Mouse (Mus musculus): ENCODE data around the gene Olfr1415.
A peak's percentile ranks its signal among the peaks of the same experiment; 100 is the strongest.
"Not testable (repeated sequence)": the region's sequence is repeated elsewhere in the genome, so short reads cannot be mapped to it uniquely, and the experiment has no call there.

Gene Olfr1415

DNA sequence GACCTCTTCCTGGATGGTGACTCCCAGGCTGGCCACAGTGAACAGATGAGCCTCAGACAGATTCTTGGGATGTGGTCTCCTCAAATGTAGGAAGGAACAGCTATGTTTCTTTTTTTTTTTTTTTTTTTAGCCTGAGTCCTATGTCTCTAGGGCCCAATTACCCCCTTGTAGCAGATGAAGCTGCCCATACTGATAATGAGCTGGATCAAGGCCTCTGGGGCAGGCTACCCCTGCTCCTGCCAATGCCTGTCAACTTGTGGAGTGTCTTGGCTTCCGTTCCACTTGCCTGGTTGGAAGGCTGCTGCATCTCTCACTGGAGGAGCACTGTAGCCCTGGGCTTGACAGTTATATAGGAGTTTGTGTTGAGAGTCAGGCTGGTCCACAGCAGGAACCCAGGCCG lies at the start of gene Olfr1415:
Gene Olfr1415, minus strand, starts transcription at position 101 of the 400 bp plus-strand sequence.
- no peak for DNase-seq (ENCODE audit: extremely low read depth, low read depth)

DNA sequence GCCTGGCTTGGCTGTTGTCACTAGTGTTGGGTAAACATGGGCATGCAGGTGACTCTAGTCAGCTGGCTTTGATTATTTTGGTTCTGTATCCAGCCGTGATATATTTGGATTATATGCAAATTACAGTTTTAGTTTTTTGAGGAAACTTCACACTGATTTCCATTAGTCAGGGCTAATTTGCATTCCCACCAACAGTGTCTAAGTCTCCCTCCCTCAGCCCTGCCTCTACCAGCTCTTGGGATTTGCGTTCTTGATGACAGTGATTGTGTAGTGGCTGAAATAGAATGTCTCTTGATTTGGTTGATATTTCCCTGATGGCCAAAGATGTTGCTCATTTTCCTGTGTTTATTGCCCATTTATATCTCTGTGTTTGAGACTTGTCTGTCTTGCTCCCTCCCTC lies 43.2 kb upstream of the Olfr1415 start:
- no peak for DNase-seq (ENCODE audit: extremely low read depth, low read depth)

DNA sequence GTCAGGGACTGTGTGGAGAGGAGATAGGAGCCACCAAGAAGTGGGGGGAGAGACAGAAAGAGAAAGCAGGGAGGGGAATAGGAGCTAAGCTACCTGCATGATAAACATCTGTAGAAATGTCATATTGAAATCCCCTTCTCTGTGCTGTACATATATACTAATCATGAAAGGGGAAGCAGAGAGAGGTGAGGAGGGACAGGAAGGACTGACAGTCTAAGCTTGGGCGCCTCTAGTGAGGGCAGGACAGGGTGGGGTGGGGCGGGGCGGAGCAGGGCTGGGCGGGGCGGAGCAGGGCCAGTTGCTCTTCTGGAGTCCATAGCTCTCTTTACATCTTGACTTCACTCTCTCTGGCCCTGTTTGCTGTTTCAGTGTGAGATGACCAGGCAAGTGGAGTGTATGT lies 41.1 kb upstream of the Olfr1415 start:
- DNase-seq (ENCODE audit: extremely low read depth, low read depth): no peak

DNA sequence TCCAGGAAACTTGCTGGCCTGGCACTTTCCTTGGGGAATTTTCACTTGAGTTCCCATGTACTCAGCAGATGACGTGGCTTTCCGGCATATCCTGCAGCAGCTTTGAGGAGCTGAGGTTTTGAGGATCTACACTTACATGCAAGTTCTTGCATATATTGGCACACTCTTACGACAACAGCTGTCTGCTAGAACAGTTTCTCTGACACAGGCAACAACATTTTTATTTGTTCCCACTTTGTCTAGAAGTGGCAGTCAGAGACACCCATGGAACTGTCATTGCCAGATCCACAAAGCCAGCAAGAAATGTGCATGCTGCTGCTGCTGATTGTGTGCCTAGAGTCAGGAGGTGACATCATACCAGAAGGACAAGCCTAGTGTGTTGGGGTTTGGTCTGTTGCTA lies 27.9 kb upstream of the Olfr1415 start:
- no peak for DNase-seq (ENCODE audit: extremely low read depth, low read depth)

DNA sequence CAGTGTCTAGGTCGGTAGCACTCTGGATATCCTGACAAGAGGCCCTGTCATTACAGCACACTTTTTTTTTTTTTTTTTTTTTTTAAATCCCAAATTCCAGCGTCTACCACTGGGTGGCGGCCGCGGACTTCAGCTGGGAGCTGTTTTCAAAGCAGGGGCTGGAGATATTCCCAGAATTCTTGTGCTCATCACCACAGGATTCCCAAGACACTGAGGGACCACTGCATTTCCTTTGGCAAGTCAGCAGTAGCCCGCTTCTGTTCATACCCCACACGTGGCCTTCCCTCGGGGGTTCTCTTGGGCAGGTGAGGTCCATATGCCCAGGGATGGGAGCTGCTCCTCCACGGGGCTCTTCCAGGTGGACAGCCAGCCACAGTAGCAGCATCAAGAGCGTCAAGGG lies 25.5 kb upstream of the Olfr1415 start:
- no peak for DNase-seq (ENCODE audit: extremely low read depth, low read depth)

DNA sequence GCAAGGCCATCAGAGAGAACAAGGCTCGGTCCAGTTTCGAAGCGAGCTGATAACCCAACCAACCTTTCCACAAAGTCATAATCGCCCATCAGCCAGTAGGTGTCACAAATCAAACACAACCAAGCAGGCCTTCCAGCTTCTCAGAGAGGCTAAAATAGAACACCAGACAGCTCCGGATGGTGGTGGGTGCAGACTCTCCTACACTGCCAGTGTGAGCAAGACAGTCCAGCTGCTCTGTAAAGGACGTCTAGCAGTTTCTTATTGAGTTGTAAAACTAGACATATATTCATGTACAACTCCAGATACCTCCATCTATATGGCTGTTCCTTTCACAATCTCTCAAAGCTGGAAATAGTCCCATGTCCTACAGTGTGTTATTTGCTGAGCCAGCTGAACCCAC lies 23.1 kb upstream of the Olfr1415 start:
- DNase-seq (ENCODE audit: extremely low read depth, low read depth): no peak

DNA sequence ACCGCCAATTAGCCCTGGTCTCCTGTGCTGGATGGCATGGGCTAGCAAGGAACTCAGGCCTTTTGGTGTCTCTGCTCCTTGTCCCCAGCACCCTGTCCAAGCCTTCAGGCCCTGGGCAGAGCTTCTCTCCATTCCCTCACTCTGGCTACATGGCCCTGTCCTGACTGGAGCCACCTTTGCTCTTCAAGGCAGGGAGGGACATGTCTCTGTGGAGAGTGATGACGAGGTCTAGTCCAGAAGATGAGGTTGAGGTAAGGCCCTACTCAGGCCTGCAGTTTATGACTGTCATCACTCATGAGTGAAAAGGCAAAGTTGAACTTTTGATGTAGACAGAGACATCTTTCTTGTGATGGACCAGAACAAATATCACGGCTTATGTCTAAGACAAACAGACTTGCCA lies 22.7 kb upstream of the Olfr1415 start, which contains the start of gene Olfr1414:
Gene Olfr1414, minus strand, starts transcription at position 101 of the 400 bp plus-strand sequence.
- DNase-seq (ENCODE audit: extremely low read depth, low read depth): no peak

DNA sequence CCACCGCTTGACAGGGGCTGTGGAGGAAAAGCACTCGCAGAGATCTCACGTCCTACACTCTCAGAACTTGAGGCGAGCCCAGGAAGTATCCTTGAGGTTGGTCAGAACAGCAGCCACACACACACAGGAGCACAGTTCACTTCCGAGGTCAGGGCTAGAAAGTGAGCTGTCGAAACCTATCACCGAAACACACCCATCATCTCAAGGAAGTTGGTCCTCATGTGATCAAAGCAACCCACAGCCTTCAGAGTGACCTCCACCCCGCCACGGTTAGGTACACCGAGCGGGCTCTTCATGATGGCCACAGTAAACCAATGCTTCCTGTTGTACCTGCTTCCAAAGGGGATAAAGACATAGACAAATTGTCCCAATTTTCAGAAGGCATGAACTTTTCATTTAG lies 19.5 kb upstream of the Olfr1415 start:
- DNase-seq (ENCODE audit: extremely low read depth, low read depth): no peak

DNA sequence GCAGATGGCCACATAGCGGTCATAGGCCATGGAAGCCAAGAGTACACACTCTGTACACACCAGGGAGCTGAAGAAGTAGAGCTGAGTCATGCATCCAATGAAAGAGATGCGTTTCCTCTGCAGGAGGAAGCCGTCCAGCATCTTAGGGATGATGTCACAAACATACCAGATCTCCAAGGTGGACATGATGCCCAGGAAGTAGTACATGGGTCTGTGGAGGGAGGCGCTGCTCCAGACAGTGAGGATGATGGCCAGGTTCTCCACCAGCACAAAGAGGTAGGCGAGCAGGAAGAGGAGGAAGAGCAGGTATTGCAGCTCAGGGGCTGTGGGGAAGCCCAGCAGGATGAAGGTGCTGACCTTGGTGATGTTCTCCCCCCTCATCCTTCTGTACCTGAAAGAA lies 15.7 kb upstream of the Olfr1415 start:
- not testable (repeated sequence) for DNase-seq (ENCODE audit: extremely low read depth, low read depth)

DNA sequence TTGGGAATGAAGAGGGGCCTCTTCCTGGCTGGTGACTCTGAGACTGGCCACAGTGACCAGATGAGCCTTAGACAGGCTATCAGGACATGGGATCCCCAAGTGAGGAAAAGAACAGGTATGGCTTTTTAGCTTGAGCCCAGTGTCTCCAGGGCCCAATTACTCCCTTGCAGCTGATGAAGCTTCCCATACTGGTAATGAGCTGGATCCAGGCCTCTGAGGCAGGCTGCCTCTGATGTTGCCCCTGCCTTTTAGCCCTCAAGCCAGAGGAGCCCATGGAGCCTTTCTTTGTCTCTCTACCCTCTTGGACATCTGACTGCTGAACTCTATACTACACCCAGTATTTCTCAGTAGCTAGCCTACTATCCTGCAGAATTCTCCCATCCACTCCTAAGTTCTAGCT lies 10.9 kb downstream of the Olfr1415 start, which contains the start of gene Olfr1416:
Gene Olfr1416, minus strand, starts transcription at position 101 of the 400 bp plus-strand sequence.
- DNase-seq (ENCODE audit: extremely low read depth, low read depth): no peak

DNA sequence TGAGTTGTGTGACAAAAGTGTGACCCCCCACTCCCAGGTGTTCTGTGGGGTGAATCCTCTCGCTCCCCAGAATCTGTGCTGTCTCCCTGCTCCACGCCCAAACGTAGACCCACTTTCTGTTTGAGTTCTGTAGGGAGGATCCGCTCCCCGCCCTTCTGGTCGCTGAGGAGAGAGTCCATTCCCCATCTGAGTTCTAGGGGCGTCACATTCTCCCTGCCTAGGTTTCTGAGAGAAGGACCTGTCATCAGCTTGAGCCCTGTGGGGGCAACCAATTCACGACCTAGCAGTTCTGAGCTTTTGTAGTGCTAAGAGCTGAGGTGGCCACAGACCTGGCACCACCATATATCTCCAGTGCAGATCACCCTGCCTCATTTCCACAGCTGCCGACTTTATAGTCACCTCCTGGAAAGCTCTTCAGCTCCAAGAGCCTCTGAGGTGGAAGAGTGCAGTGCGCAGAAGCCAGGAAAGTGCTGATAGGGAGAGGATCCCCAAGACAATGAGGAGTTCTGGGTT lies 21.8 kb downstream of the Olfr1415 start:
- DNase-seq (ENCODE audit: extremely low read depth, low read depth): peak; percentile 26

DNA sequence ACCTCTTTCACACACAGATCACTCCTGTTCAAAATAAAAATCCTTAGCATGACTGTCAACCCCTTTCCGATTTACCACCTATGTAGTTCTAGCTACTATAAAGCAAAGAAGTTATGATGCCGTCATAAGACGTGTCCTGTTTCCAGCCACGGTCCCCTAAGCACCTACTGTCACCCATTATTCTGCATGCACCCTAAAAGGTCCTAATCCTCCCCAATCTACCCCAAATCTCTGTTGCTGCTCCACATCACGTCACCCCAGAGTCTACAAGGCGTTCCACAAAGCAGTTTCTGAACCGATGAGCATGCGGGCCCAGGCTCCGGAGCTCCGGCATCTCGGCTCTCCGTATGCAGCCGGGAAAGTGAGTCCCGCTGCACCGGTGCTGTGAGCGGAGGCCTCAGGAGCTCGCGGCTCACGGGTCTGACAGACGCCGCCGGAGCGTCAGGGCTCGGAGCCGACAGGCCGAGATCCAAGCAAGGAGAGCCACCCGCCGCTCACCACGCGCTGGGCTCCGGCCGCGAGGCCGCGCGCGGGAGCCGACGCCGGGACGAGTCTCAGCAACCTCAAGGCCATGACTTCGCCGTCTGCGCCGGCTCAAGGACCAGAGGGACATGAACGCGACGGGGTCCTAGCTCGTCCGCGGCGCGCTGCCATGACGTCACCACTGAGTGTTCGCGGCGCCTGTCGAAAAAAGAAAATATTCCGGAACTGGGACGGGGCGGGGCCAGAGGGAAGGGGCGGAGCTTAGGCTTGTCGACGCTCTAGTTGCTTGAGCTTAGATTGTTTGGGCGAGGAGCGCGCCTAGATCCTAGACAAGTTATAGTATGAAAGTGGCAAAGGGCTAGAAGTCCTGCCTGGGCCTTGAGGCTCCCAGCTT lies 22.5 kb downstream of the Olfr1415 start, which contains the start of gene Ndufa10:
Gene Ndufa10, minus strand, starts transcription at position 696 of the 877 bp plus-strand sequence.
- DNase-seq (ENCODE audit: extremely low read depth, low read depth): peak; percentile 87

DNA sequence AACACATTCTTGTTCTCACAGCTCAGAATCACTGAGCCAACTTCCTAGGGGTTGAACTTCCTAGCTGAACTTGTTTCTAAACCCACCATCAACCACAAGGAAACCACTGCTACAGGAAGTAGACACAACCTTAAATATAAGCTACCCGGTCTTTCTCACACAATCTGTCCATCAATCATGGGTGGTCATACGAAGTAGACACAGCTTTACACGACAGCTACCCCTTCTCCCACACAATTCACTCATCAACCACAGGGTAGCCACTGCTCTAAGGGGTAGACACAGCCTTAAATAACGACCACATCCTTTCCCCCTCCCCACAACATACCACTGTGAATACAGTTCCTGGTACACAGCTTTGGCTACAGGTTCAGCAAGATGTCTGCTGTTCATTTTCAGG lies 27.0 kb downstream of the Olfr1415 start:
- no peak for DNase-seq (ENCODE audit: extremely low read depth, low read depth)

DNA sequence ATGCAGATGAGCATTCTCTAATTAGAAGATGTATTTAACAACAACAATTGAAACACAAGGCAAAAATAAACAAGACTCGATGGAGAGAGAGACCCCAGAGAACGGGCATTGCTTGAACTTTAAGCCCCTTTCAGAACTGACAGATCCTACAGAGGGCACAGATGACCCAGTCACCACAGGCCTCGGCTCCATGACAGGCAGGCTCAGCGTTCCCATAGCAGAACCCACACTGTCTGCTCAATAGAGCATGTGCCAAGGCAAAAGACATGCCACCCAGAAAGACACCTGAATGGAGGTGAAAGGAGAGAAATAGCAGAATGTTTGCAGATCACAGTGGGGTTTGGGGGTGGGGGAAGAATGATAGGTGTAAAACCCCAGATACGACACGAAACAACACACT lies 37.5 kb downstream of the Olfr1415 start:
- no peak for DNase-seq (ENCODE audit: extremely low read depth, low read depth)

DNA sequence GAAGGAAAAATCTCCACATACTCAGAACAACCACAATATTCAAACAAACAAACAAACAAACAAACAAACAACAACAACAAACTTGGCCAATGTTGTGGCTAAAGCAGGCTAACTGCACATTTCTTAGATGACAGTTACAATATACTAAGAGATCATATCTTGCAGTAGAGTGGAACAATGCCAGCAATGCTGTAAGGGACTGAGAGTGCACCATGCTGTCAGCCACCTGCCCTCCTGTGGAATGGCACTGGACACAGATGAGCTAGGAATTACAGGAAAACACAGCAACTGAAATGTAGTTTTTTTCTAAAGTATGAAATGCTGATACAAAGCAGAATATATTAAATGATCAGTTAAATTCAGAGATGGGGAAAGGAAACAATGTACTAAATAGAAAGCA lies 38.1 kb downstream of the Olfr1415 start:
- DNase-seq (ENCODE audit: extremely low read depth, low read depth): no peak

DNA sequence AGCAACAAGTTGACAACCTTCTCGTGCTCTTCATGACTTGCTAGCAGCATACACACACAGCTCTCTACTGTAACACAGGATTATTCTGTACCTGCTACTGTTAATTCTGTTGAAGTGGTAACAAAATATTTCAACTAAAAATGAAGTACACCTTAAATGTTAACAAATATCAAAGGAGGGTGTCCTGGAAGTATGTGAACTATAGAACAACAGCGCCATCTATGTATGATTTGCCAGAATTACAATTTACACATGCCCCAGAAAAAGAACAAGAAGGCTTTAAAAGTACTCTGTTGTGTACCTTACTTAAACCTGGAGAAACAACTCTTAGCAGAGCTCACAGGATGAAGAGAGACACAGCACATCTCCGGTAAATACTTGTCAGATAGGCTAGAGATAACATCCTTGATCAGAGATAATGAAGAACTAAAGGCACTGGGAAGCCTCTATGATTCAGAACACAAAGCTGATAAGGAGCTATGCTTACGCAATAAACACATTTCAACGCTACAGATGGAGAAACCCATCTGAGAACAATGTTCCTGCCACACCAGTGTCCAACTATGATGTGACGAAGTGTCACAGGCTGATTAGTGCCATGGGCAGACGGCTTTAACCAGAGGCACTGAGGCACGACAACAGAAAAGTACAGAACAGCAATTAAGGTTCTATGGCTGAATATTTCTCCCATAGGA lies 42.0 kb downstream of the Olfr1415 start:
- peak; percentile 45 for DNase-seq (ENCODE audit: extremely low read depth, low read depth)

DNA sequence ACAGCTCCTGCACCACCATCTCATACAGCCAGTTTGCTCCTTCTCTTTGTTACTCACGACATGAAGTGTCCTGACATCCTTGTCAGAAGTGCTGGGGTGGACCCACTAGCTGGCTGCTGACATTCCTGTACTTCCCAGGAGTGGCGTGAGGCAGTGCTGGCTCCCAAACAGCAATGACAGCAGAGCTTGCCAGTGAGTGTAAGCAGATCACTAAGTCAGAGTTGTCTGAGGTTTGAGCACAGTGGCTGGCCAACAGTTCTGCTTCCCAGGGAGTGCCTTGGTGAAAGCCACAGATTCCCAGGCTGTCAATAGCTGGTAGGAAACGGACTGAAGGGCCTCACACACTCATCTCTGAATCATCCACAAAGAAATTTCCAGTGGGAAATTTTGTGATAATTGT lies 47.6 kb downstream of the Olfr1415 start:
- DNase-seq (ENCODE audit: extremely low read depth, low read depth): no peak

DNA sequence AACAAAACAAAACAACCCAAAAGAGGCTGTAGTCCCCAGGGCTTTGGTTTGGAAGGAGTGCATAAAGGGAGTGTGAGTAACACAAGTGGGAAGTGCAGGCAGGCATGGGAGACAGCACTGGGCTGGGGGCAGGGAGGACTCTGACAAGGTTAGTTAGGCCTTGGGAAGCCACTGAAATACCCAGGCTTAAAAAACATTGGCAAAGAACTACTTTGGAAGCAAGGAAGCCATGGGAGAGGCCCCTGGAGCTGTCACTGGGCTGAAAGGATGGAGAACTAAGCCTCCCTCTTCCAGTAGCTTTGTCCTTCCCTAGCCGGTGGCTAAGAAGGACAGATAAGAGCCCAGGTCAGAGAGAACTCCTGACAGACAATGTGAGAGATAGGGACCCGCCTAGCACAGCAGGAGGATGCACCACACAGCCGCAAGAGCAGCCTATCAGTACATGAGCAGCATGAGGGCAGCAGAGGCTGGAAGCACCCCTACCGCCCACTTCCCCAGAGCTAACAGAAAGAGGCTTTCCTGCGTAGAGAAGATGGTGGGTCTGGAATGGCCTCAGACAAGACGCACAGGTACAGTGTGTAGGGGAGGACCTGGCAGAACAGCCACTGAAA lies 54.3 kb downstream of the Olfr1415 start:
- peak; percentile 92 for DNase-seq (ENCODE audit: extremely low read depth, low read depth)

DNA sequence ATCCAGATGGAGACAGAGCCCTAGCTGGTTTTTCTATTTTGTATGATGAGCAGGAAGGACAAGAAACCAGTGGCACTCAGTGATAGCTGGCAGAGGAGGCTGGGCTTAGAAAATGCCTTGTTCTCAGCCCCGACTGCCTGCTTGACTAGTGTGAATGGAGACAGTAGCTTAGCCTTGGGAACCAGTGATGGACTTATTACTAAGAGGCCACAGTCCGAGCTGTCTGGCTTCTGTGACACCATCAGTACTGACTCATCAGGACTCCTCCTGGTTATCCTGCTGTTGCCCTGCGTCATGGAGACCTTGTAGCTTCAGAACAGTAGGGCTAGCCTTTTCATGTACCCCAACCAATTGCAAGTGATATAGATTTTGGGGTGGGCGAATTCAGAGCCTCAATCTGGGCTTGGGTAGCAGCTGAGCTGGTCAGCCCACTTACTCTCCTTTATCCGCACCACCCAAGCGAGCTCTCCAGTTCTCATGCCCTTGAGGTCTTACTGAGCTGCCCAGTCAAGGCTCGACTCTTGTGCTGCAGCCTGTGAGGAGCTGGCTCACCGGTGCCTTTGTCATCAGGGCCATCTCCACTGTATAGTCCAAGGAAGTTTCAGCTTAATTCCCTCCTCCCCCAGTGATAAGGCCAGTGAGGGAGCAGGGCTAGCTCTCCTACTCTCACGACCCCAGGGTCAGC lies 55.7 kb downstream of the Olfr1415 start:
- DNase-seq (ENCODE audit: extremely low read depth, low read depth): no peak
